Mouse (Mus musculus) MEL (cell line): ENCODE measurements at regions not wholly inside any gene's neighbourhood (a gene's known extent, or its start where the extent isn't known, plus 50 kb on each side); places are given as distances from the start of the nearest gene placed in this dataset.

Experiments used
- DNase-seq: peaks from one replicate; pipeline ENCODE4 v3.0.0; 2011; ENCODE audit warnings: low read depth, low spot score
- H3K27ac ChIP-seq: 2 replicates; pipeline ENCODE4 v1.5.1; 2012; ENCODE audit warnings: low read depth, mild to moderate bottlenecking, control low read depth, low read length, moderate library complexity; ENCODE audit not compliant: control insufficient read depth
- H3K27me3 ChIP-seq, 2 experiments: fragments of 150-350 bp in 1 of 2; sonication (generic) in 1 of 2; 2 replicates each; pipeline ENCODE4 v1.6.1; 2012; ENCODE audit warnings: low read length in 2 of 2, mild to moderate bottlenecking in 2 of 2, improper control_type of control experiment in 1 of 2, moderate library complexity in 1 of 2; ENCODE audit not compliant: insufficient read depth in 2 of 2, control insufficient read depth in 1 of 2
- H3K36me3 ChIP-seq, 2 experiments: 2 replicates each; pipeline ENCODE4 v1.6.1; 2012 to 2014; ENCODE audit warnings: low read length in 2 of 2, improper control_type of control experiment in 1 of 2, inconsistent platforms in 1 of 2, mild to moderate bottlenecking in 1 of 2; ENCODE audit not compliant: insufficient read depth in 2 of 2, control insufficient read depth in 1 of 2
- H3K4me1 ChIP-seq, 2 experiments: fragments of 150-350 bp in 1 of 2; sonication (generic) in 1 of 2; 2 replicates each; pipeline ENCODE4 v1.6.1; 2012; ENCODE audit warnings: low read length in 2 of 2, improper control_type of control experiment in 1 of 2, mild to moderate bottlenecking in 1 of 2; ENCODE audit not compliant: insufficient read depth in 2 of 2, control insufficient read depth in 1 of 2
- H3K4me3 ChIP-seq, 2 experiments: fragments of 150-350 bp in 1 of 2; sonication (generic) in 1 of 2; 2 replicates each; pipeline ENCODE4 v1.5.1; 2012; ENCODE audit warnings: low read depth in 2 of 2, low read length in 2 of 2, mild to moderate bottlenecking in 2 of 2, moderate library complexity in 2 of 2, control low read depth in 1 of 2, improper control_type of control experiment in 1 of 2; ENCODE audit not compliant: control insufficient read depth in 1 of 2, insufficient read depth in 1 of 2
- H3K79me2 ChIP-seq: 2 replicates; pipeline ENCODE4 v1.6.1; 2012; ENCODE audit warnings: mild to moderate bottlenecking, low read length, moderate library complexity; ENCODE audit not compliant: control insufficient read depth, poor library complexity, insufficient read depth
- H3K9ac ChIP-seq: 2 replicates; pipeline ENCODE4 v1.6.1; 2012; ENCODE audit warnings: low read depth, mild to moderate bottlenecking, control low read depth, low read length, moderate library complexity; ENCODE audit not compliant: control insufficient read depth, poor library complexity, severe bottlenecking
- H3K9me3 ChIP-seq: fragments of 150-350 bp; sonication (generic); replicated peaks from 2 replicates; pipeline ENCODE4 v1.6.1; 2012; ENCODE audit warnings: mild to moderate bottlenecking, low read length, improper control_type of control experiment, moderate library complexity; ENCODE audit not compliant: insufficient read depth
- BHLHE40 ChIP-seq: IDR thresholded peaks from 2 replicates; pipeline ENCODE4 v1.6.1; 2012; ENCODE audit warnings: low read depth, mild to moderate bottlenecking, inconsistent platforms, low read length, improper control_type of control experiment, borderline replicate concordance
- E2F4 ChIP-seq: IDR thresholded peaks from 2 replicates; pipeline ENCODE4 v1.6.1; 2011; ENCODE audit warnings: low read depth, low read length, improper control_type of control experiment, borderline replicate concordance
- EP300 ChIP-seq, 2 experiments: IDR thresholded peaks; 2 replicates each; pipeline ENCODE4 v1.6.1; 2011; ENCODE audit warnings: improper control_type of control experiment in 2 of 2, low read length in 2 of 2, low read depth in 1 of 2, mild to moderate bottlenecking in 1 of 2
- ETS1 ChIP-seq: IDR thresholded peaks from 2 replicates; pipeline ENCODE4 v1.6.1; 2012; ENCODE audit warnings: low read depth, mild to moderate bottlenecking, inconsistent platforms, low read length, improper control_type of control experiment, moderate library complexity
- GABPA ChIP-seq: IDR thresholded peaks from 2 replicates; pipeline ENCODE4 v1.6.1; 2012; ENCODE audit warnings: low read depth, mild to moderate bottlenecking, inconsistent platforms, low read length, improper control_type of control experiment, moderate library complexity
- HCFC1 ChIP-seq: IDR thresholded peaks from 2 replicates; pipeline ENCODE4 v1.6.1; 2012; ENCODE audit warnings: low read depth, mild to moderate bottlenecking, inconsistent platforms, low read length, improper control_type of control experiment, moderate library complexity
- KAT2A ChIP-seq: conservative IDR thresholded peaks from 2 replicates; pipeline ENCODE4 v1.6.1; 2012; ENCODE audit warnings: low read depth, low read length, improper control_type of control experiment, inconsistent platforms
- MAX ChIP-seq: IDR thresholded peaks from 2 replicates; pipeline ENCODE4 v1.6.1; 2011; ENCODE audit warnings: low read length, improper control_type of control experiment
- MAZ ChIP-seq: IDR thresholded peaks from 2 replicates; pipeline ENCODE4 v1.6.1; 2012; ENCODE audit warnings: low read depth, mild to moderate bottlenecking, inconsistent platforms, low read length, improper control_type of control experiment
- MEF2A ChIP-seq: IDR thresholded peaks from 2 replicates; pipeline ENCODE4 v1.6.1; 2014; ENCODE audit warnings: low read depth, mild to moderate bottlenecking, inconsistent platforms, low read length, improper control_type of control experiment; ENCODE audit not compliant: poor library complexity, insufficient replicate concordance, severe bottlenecking; ENCODE audit errors: extremely low read depth
- NRF1 ChIP-seq: IDR thresholded peaks from 2 replicates; pipeline ENCODE4 v1.6.1; 2014; ENCODE audit warnings: low read depth, mild to moderate bottlenecking, inconsistent platforms, low read length, improper control_type of control experiment, moderate library complexity; ENCODE audit not compliant: poor library complexity, insufficient read depth, severe bottlenecking
- POLR2A ChIP-seq, 2 experiments: IDR thresholded peaks; 2 replicates each; pipeline ENCODE4 v1.6.1; 2011 to 2012; ENCODE audit warnings: low read length in 2 of 2, mild to moderate bottlenecking in 2 of 2, control low read depth in 1 of 2, improper control_type of control experiment in 1 of 2, low read depth in 1 of 2, moderate library complexity in 1 of 2; ENCODE audit not compliant: control insufficient read depth in 1 of 2, insufficient read depth in 1 of 2, poor library complexity in 1 of 2
- POLR2AphosphoS2 ChIP-seq: IDR thresholded peaks from 2 replicates; pipeline ENCODE4 v1.6.1; 2011; ENCODE audit warnings: low read length, improper control_type of control experiment
- SIN3A ChIP-seq: IDR thresholded peaks from 2 replicates; pipeline ENCODE4 v1.6.1; 2012; ENCODE audit warnings: low read length, improper control_type of control experiment, inconsistent platforms
- TAL1 ChIP-seq: IDR thresholded peaks from 2 replicates; pipeline ENCODE4 v1.6.1; 2012; ENCODE audit warnings: mild to moderate bottlenecking, inconsistent platforms, low read length, moderate library complexity, mixed read lengths
- TBP ChIP-seq: IDR thresholded peaks from 2 replicates; pipeline ENCODE4 v1.8.0; 2011; ENCODE audit warnings: low read depth, low read length, improper control_type of control experiment
- TCF12 ChIP-seq: IDR thresholded peaks from 2 replicates; pipeline ENCODE4 v1.6.1; 2014; ENCODE audit warnings: low read depth, mild to moderate bottlenecking, inconsistent platforms, low read length, improper control_type of control experiment, moderate library complexity
- ZC3H11A ChIP-seq: IDR thresholded peaks from 2 replicates; pipeline ENCODE4 v1.6.1; 2012; ENCODE audit warnings: low read depth, mild to moderate bottlenecking, inconsistent platforms, low read length, improper control_type of control experiment

DNA sequence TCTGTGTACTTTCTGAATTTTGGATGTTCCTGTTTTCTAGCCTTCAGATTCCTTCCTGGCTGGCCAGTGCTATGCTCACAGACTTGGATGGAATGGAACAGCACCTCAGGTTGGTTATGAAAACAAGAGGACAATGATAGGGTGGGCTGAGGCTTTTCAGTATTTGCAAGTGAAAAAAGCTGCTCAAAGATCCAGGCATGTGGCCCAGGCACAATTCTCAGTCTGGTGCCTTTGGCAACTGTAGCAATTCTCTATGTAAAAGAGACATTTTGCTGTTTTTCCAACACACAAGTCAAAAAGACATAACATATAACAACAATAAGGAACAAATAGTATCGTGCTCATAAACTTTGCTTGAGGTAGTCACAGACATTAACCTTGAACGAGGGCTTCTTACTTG lies 363.4 kb upstream of the Pik3r1 start:
- DNase-seq: no peak
- no peak overlapping the region for H3K9ac ChIP-seq
- H3K27ac ChIP-seq: no peak overlapping the region
- H3K79me2 ChIP-seq: no peaks in the 10 kb centered on the region
- H3K36me3 ChIP-seq: no peaks in the 10 kb centered on the region
- TF ChIP-seq SIN3A (no peak), TCF12 (no peak), E2F4 (no peak), ETS1 (no peak)
- TF ChIP-seq, all 39 proteins: peak for 0
- no peaks in the 10 kb centered on the region for H3K9me3 ChIP-seq
- H3K4me3 ChIP-seq: no peak overlapping the region
- H3K4me1 ChIP-seq: no peaks in the 10 kb centered on the region
- H3K27me3 ChIP-seq: no peaks in the 10 kb centered on the region; a peak in 1 of 4 replicates

DNA sequence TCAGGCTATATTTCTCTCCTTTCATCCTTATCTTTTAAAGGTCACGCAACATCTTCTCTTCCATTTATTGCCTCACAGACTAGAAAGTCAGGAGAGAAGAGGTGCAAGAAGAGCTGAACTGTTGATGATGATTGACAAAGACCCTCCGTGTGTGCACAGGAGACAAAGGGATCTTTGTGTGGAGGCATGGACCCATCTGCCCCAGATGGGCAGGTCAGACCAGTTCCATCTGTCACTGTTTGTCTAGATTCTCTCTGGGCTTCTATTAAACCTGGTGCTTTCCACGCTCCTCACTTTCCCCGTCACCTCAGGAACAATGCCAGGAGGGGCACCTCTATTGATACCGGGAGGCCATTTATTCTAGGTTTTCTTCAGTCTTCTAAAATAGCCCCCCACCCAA lies 364.1 kb upstream of the Pik3r1 start:
- no peaks in the 10 kb centered on the region; a peak in 1 of 4 replicates for H3K27me3 ChIP-seq
- no peaks in the 10 kb centered on the region for H3K36me3 ChIP-seq
- H3K4me1 ChIP-seq: no peaks in the 10 kb centered on the region
- H3K27ac ChIP-seq: no peak overlapping the region
- TF ChIP-seq MEF2A (no peak), MAX (no peak)
- TF ChIP-seq, all 39 proteins: peak for 0
- no peak for DNase-seq
- no peaks in the 10 kb centered on the region for H3K79me2 ChIP-seq
- no peak overlapping the region for H3K4me3 ChIP-seq
- H3K9ac ChIP-seq: no peak overlapping the region
- H3K9me3 ChIP-seq: no peaks in the 10 kb centered on the region

DNA sequence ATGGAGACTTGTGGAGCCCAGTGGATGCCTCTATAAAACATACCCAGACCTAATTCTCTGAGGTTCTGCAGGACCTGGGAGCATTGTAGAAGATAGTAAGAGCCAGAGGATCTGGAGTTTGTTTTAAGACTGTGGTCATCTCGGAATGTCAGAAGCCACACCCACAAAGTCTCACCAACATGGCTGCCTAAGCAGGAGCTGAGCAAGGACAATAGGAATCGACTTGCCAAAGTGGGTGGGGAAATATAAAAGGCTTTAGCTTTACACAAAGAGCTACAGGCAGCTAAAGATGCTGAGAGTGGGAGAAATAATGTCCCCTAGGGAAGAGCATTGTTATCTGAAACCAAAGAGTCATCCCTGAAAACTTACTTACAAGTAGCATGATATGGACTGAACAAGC lies 364.7 kb upstream of the Pik3r1 start:
- Histone ChIP-seq H3K27ac (no peak overlapping the region), H3K9ac (no peak overlapping the region), H3K4me1 (no peaks in the 10 kb centered on the region)
- DNase-seq: no peak
- TF ChIP-seq BHLHE40 (no peak), ZC3H11A (no peak), KAT2A (no peak), SIN3A (no peak), POLR2AphosphoS2 (no peak), HCFC1 (no peak), POLR2A (IDR thresholded peaks at IDR 0.05; ENCODE audit: control insufficient read depth in 1 of 2, insufficient read depth in 1 of 2, low read depth in 1 of 2, low read length in 2 of 2, poor library complexity in 1 of 2) (no peak), MEF2A (no peak), E2F4 (no peak), NRF1 (no peak), TBP (no peak), EP300 (IDR thresholded peaks at IDR 0.05; ENCODE audit: low read depth in 1 of 2, low read length in 2 of 2) (no peak), GABPA (no peak), TCF12 (no peak), MAZ (no peak), TAL1 (no peak)
- TF ChIP-seq, all 39 proteins: peak for 0
- H3K4me3 ChIP-seq: no peak overlapping the region
- no peaks in the 10 kb centered on the region for H3K79me2 ChIP-seq
- H3K36me3 ChIP-seq: no peaks in the 10 kb centered on the region
- H3K9me3 ChIP-seq: no peaks in the 10 kb centered on the region
- no peaks in the 10 kb centered on the region; a peak in 1 of 4 replicates for H3K27me3 ChIP-seq
